Mouse (Mus musculus) brain, embryonic 18.5 days (tissue): Measurements from ENCODE around the gene Robo2.
"Not testable (repeated sequence)": the region's sequence is repeated elsewhere in the genome, so short reads cannot be mapped to it uniquely, and the experiment has no call there.

Experiments
- DNase-seq: peaks from one replicate; pipeline ENCODE4 v3.0.0-alpha.2; 2012; ENCODE audit warnings: low read depth, low spot score

The Robo2 gene

DNA sequence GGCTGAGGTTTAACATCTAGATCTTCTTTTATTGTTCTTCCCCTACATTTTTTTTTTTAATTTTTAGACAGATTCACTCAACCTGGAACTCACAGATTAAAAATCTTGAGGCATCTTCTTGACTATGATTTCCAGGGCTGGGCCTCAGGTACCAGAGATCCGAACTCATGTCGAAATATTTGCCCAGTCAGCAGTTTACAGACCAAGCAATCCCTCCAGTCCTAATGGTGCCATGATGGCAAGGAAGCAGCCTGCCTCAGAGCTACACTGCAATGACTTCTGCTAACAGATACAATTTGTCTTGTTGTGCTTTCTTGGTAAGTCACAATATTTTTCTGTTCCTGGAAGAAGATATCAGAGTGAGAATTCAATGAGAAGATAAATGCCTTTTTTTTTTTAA lies 327.4 kb downstream of the Robo2 start:
- DNase-seq: no peak

DNA sequence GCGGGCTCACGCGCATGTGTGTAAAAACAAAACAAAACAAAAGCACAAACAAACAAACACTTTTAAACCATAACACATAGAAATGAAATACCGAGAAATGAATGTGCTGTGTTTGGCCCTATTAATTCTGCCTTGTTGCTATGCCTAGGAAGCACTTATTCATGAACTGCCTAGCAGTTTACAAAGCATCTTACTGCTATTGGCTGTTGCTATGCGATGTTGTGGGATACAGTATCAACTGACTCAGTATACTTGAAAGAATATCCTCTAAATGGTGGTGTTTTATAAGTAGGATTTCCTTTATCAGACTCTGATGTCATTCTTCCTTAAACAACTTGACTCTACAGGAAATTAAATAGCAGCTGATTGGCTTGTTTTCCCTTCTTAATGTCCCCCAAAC lies 339.0 kb downstream of the Robo2 start:
- DNase-seq: no peak

DNA sequence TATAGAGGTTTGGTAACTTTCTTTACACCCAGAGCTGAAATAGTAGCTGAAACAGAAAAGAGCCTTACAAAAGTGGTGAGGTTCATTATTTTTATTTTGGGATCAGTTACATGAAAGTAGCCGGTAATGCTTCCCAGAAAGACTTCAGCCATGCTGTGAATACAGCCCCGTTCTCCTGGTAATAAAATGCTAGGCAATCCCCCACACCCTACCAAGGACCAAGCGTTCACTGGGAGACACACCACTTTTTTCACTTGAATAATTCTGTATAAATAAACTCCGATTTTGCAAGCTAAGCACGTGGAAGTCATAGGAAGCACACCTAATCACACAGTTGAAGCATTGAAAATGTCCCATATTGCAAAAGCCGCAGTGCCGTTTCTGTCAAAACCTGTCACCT lies 341.0 kb downstream of the Robo2 start:
- DNase-seq: no peak

DNA sequence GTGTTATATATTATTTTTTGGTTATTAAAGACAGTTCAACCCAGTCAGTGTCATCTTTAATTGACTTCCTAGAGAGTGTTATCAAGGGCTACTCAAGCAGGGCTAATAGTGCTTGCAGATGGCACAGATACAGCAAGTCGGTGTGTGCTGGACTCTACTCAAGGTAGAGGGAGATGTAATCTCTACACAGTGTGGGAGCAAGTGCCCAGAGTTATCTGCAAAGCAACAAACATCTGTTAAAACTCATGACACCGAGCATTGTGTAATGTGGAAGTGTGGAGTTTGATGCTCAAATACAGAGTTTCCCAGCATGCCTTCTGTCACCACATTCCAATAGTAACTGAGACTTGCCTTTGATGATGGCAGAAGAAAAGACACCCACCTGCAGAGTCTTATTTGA lies 345.7 kb downstream of the Robo2 start:
- no peak for DNase-seq

DNA sequence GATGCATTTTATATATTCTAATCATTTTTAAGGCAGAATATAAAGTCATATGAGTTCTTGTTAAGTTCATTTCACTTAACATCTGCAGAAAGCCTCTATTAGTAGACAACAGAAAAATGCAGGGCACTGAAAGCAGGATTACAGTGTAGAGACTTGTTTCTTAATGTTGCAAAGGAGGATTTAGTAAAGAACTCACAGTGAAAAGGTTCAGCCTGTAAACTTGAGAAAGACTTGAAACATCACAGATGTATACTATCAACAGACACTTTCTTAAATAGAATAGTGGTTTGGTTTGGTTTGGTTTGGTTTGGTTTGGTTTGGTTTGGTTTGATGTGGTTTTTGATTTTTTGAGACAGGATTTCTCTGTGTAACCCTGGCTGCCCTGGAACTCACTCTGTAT lies 349.7 kb downstream of the Robo2 start:
- DNase-seq: no peak

DNA sequence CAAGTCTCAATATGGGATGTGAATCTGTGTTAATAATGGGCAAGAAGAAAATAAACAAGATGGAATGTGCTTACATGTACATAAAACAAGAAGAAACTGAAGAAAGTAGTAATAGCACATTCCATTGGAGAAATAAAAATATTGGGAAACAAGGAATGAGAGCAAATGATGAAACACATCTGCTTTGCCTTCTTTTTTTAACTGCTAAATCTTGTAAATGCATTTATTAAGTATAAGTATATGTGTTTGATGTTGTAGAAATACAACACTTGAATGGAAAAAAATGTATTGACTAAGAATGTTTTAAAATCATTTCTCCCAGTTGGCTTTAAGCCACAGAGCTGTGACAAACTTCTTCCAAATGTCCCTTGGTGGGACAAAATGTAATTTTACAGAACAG lies 350.1 kb downstream of the Robo2 start:
- no peak for DNase-seq

DNA sequence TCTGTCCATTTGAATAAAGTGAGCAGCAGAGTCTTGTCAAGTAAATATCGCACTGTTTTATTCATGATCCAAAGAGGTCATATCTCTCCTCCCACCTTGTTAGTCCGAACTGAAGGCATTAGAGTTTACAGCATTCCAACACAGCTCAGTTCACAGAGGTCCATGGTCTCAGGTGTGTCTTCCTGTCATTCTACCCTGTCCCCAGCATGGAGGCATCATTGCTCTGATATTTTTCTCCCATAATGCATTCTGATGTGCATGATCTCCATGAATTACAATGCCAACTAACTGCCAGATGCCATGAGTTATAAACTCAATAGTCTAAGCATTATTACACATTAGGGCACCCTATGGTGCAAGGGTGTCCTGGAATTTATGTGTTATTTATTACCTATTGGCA lies 354.7 kb downstream of the Robo2 start:
- DNase-seq: no peak

DNA sequence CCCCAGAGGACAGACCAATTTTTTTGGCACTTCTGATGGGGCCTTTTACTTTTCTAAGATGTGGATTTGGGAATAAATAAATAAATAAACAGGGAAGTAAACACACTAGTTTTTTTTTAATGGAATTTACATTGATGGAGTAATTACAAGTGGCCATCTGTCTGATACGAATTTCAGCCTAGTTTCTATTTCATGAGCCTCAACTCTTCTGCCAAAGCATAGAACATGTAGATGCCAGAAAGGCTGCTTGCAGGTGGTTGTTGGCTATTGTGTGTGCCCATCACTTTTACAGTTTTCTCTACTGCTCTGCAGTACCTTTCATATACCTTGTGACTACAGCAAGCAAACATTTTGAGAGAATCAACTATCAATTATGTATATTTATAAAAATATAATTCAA lies 355.4 kb downstream of the Robo2 start:
- no peak for DNase-seq

DNA sequence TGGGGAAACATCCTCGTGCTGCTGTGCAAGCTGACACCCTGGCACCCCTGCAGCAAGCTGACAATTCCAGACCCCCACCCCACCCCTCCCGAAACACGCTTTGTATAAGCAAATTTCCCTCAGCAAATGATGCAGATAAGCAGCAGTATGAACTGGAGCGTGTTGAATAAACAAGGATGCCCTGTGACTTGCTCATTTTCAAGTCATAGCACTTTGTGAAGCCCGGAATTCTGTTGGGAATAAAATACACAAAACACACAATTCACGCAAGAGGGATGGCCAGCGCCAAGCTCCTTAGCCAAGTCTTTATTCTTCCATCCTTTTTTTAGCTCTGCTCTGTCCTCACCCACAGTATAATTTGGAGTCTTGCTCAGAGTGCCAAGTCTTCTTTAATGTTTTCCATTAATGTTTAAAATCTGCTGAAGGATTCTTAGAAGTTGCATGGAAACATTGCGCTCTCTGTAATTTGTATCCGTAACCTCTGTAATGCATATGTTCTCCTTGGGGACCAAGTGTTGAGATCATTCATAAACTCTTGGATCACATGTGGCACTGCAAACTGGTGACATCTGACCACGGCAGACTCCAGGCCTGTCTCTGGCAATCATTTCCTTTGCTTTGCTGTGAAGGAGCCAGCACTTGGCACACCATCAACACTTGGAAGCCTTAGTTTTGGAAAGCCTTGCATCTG lies 356.4 kb downstream of the Robo2 start:
- peak; percentile 65 for DNase-seq

DNA sequence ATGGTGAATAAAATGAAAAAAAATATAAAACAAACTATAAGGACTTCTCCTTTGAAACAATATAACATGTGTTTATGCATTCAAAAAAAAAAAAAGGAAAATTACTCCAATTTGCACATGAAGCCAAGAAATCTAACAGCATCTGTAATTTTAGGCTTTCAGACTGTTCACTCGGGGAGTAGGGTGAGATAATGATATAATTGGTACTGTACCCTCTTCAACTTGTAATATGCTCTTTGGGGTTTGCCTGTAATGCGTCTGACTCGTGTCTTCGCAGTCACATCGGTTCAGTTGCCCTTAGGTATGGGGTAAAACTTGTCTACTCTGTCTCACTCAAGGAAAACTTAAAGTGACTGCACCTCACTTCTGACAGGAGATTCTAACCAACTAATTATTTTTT lies 362.2 kb downstream of the Robo2 start:
- no peak for DNase-seq

DNA sequence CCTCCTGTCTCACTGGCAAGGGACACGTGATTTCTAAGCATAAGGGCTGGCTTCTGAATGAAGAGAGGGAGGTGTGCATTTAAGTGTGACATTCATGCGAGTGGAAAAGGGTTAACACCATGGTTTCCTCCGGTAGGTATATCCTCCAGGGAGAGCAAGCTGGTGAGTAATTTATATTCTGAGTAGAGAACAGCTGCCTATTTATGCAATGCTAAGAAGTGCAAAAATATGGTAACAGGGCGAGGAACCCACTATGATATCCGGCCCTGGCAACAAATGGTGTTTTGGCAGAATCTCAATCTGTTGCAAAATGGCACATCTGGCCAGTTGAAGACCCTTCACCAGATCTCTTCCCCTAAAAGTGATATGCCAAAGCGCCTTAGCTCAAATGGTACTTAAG lies 362.6 kb downstream of the Robo2 start:
- no peak for DNase-seq

DNA sequence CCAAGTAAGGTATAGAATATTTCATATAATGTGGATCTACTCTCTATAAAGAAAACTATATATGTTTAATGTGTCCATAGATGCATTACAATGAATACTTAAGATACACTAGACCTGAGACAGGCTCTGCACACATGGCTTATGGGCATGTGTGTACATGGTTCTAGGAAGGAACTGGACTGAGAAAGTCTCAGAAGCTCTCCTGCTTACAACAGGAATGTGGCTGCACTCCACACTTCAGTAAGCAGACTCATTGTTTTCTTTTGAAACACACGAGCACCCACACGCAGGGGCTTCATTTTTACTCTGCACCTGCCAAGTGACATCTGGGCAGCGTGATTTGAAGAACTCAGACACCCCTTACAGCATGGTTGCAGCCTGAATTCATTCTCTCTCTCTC lies 364.4 kb downstream of the Robo2 start:
- no peak for DNase-seq

DNA sequence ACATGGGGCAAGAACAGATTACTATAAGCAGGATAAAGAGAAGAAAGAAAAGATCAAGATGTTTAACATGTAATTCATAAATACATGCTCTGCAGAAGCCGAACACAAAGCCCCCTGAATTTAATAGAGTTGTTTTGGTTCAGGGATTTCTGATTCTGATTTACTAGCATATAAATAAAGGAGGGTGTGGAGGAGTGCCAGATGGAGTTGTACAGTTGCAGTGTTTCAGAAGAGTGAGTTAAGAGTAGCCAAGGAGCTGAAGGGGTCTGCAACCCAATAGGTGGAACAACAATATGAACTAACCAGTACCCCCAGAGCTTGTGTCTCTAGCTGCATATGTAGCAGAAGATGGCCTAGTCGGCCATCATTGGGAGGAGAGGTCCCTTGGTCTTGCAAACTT lies 370.8 kb downstream of the Robo2 start:
- not testable (repeated sequence) for DNase-seq

DNA sequence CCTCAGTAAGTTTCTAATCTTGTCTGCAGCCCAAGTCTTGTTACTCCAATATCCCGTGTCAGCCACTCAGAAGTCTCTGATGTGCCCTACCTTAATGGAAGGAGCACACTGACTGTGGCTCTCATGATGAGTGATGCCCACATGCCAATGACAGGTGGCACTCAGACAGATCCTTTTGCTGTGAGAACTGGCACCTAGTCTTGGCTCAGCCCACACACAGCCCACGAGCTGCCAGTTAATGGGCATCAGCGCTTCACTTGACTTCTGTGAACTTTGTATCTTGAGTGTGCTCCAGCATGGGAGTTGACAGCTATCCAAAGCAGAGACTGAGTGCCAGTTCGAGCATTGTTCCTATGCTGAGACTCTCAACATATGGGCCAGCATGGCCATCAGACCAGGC lies 383.8 kb downstream of the Robo2 start:
- no peak for DNase-seq

DNA sequence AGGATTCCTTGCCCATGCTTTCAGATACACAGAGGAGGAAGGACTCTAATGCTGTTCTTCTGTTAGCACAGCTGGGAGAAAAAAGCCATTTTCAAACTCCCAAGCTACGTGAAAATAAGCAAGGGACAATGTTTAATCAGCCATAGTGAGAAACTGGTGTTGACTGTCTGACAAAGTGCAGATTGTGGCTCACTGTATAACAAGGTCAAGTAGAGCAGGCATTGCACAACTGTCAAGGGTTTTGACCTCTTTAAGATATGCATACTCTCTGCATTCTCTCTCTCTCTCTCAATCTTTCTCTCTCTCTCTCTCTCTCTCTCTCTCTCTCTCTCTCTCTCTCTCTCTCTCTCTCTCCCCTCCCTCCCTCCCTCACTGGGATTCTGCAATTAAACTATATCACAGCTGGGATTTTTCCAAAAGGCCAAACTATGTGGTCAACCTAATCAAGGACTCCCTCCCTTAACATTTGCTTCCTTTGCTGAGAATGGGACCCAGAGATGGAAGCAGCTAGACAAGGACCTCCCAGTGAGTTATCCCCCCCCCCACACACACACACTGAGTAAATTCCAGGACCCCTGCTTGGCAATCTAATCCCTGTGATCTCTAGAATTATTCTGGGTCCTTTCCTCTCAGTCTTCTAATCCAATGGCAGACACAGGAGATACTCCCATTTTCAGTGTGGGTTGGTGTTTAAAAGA lies 389.2 kb downstream of the Robo2 start:
- no peak for DNase-seq

DNA sequence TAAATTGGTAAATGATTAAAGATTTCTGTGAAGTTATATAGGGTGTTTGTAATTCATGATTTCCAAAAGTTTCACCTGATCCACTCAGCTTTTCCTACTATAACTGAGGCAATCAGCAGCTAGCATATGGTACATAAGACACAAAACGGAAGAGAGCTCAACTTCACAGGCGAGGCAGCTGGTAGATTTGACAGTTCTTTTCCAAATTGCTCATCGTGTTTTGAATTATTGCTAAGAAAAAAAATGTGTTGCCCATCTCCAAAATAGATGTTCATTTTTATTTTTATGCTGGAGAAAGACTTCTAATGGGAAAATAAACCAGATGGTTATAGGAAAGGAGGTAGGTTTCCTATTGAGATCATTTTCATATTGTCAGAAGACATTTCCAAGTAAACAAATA lies 405.9 kb downstream of the Robo2 start:
- peak; percentile 45 for DNase-seq

DNA sequence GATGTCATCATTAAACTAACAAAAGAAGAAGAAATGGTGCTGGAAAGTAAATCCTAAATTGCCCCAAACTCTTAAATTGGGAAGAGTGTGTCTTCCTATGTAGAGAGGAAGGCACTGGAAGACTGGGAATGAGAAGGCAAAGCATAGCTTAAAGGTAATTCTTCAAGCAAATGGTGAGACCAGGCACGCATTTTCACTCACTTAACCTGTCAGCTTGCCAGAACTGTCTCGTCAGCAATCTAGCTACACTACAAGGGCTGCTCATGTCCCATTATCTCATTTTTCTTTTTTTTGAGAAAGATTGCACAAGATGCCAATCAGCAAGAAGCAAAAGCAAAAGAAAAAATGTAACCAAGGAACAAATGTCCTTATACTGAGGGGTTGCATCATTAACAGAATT lies 410.3 kb downstream of the Robo2 start:
- DNase-seq: no peak

DNA sequence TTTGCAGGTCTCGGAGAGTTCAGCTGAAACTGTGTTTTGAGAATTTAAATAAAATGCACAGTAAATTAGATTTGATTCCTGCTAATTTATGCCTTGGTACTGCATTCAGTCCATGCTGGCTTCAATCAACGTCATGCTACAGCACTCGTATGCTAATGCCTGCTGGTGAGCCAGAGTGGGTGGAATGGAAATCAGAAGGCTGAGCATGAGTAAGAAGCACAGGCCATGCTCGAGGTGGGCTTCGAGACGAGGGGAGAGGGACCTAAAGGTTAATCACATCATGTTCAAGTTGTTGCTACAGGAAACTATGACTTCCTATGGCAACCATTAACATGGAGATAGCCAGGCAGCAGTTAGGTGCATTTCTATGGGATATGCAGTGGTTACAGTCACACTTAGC lies 420.4 kb downstream of the Robo2 start:
- no peak for DNase-seq

DNA sequence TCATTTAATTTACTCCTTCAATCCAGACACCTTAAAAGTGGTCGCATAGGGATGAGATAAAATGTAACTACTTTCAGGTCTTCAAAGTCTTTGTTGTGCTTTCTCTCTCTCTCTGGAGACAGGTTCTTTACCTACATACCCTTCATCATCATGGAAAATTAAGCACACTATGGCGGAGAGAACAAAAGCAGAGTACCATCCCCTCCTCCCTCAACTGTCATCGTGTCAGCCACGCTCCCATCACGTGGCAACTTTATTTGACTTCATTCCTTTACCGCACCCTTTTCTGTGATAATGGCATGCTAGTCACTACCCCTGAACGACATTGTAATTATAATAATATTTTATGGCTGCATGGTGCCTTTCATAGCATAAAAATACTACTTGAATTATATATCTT lies 442.1 kb downstream of the Robo2 start:
- DNase-seq: no peak

DNA sequence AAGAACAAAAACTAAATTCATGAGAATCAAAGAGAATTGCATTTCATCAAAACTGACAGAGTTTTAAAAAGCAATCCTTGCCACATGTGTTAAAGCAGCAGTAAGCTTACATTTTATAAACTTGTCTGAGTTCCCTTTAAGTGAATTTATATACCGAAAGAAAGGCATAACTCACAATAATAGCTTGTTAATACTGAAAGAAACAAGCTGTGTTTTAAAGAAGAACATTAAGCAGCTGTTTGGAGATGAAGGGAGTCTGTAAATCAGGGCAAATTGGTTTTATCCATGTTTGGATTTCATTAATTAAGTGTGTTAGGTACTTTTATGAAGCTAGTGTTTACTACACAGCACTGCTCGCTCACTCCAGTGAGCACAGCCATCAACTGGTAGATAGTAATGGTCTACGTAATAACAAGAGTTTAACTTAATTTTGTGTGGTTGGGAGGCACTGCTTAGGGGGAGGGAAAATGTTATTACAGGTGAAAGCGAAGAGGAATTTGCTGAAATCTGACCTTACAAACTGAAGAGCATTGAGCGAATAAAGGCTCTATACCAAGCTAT lies 447.2 kb downstream of the Robo2 start:
- no peak for DNase-seq

DNA sequence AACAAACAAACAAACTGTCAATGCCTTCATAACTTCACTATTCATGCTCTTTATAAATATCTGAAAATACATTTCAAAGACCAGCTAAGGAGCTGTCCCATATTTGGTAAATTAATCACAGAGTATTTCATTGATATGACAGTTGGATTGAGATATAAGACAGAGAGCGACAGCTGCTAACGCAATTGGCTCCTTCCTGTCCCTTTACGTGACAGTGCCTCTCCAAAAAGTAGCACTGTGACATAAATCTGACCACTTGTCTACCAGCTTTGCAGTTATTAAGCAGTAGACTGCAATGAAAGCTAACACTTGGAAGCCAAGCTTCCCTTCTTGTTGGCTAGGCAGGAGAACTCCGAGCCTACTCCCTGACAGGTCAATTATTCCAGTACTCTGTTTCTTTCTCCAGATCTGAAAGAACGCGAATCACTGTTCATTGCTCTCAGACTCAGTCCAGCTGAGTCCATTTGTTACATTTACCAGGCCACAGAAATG lies 452.1 kb downstream of the Robo2 start:
- DNase-seq: no peak

DNA sequence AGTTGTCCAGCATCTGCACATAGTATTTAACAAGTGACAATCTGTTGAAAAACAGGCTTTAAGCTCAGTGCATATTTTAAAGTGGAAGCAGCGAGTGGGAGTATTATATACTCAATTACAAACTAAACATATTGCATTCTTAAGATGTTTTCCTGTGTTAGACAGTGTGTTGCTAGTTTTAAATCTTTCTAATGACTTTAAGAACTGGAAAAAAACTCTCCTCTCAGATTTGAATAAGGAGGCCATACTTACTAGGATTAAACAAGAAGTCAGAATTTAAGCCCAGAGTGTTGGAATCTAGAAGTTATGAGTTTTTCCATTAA lies 453.1 kb downstream of the Robo2 start:
- no peak for DNase-seq
